Mouse (Mus musculus) frontal cortex, adult 2 months (tissue): ENCODE results near the gene Nop9. TPM values are rescaled to one million over a fixed set of nuclear protein-coding genes. Genes with fewer than 3 reads are reported as not detected.

Experiments
- DNase-seq, 2 experiments: peaks; one replicate each; pipeline ENCODE4 v3.0.0; 2022; ENCODE audit warnings: low spot score in 1 of 2; ENCODE audit errors: extremely low spot score in 1 of 2
- polyA plus RNA-seq: library from polyadenylated mRNA; depleted of rRNA; stranded (reverse); fragments of >200 nt; gene quantifications from 2 replicates; pipeline ENCODE4 v1.2.3, GENCODE M21; 2012; rRNA removed

Gene Nop9
- 8.9 and 9.0 TPM in 2 replicates for polyA plus RNA-seq

DNA sequence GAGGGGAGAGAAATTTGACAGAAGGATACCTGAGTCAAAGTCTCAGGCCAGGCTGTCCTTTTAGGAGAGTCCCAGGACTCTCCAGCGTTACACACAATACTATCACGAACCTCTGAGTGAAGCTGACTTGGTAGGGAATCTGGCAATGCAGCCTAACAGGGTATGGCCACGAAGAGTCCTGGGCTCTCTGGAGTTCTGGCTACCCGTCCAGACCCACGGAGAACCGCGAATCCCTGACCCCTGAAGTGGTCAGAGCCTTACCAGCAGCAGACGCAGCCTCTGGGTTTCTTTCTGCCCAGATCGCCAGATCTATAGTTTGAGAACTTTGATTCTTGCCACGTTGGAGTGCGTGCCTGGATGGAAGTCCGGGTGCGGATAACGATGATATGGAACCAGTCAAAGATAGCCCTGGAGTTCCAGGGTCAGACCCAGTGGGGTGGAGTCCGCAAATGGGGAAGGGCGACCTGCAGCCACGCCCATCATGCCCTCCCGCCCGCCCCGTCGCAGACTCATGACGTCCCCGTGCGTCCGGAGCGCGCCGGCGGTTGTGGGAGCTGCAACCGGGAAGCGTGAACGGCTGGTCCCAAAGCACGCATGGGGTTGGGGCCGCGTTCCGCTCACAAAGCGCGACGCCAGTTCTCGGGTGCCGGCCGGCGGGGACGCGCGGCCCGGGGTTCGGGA is at the start of gene Nop9, which contains the start of gene Dhrs1:
Nop9 (plus strand) TSS at position 514 of the 681 bp plus-strand sequence.
Dhrs1 (minus strand) TSS at position 511 of the 681 bp plus-strand sequence.
- peak; percentile 71 to 88 for DNase-seq

DNA sequence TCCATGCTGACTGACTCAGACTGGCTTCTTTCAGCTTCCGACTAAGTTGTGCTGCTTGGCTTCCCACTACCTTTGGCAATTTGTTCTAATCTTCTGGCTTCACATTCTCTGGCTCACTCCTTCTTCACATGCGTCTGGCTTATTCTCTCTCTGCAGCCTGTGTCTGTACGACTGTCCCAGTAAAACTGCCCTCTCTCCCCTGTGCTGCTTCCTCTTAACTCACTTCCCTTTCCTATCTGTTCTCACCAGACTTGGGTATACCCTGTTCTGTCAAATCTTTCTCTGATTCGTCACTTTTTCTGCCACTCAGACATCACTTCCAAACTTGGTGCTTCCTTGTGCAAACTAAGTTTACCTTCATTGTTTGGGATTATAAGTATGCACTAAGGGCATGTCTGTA is 48.3 kb upstream of the Nop9 start:
- DNase-seq, result no peak

- no peak for DNase-seq
Observed at GRCm38 (mm10) chr14:55701131-55701530, 44.4 kb upstream of the Nop9 start.

DNA sequence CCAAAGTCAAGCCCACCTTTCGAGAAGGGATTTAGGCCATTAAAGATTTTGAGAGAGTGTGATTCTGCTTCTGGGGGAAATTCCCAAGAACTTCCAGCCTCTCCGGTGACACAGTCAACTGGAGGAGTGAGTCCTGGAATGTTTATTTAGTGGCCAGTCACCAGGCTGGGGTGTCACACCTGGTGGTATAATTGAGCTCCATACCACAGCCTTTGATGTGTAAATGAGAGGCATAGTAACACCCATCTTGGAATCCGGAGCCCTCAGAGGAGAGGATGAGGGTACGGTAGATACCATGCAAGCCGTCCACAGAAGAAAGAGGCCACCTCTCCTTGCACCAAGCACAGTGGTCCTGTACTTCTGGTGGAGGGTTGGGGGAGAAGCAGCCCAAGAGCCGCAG is 42.7 kb upstream of the Nop9 start:
- no peak for DNase-seq

DNA sequence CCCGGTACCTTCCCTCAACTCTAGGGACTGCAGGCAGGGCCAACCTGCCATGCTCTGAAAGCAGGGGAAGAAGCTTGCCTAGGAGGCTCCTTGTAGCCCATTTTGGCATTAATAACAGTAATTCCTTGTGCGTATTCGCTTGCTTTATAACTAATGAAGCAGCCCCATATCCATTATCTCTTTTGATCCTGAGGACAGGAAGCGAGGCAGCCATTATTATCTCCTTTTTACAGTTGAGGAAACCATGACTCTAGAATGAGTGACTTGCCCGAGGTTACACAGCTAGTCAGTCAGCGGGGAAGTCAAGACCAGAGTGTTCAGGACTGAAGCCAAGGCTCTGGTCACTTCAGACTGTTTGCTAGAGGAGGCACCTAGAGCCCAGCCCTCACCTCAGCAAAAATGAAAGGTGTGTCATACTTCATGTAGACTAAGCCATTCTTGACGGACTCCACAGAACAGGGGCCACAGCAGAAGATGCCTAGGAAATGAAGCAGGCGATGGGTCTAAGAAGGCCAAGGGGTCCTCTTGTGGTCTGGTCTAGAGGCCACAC is 39.4 kb upstream of the Nop9 start:
- DNase-seq, result no peak

GRCm38 (mm10) chr14:55707397-55707796 is 38.1 kb upstream of the Nop9 start:
- no peak for DNase-seq

GRCm38 (mm10) chr14:55709509-55709908 is 36.0 kb upstream of the Nop9 start:
- DNase-seq, result no peak

DNA sequence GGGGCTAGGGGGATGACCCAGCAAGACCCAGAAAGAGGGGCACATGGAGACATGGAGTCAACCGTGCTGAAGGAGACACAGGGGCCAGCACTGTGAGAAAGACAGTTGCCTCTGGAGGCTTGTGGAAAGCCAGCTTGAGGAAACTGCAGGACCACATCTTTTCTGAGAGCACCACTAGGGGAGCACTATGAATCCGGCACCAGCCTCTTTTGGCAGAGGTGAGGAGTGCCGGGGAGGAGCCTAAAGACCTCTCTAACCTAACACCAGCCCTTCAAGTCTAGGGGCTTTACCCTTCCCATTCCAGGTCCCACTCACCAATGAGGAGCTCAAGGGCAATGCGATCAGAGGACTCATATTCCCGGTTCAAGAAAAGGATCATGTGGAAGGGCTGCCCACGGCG is 33.7 kb upstream of the Nop9 start:
- DNase-seq, result no peak

- DNase-seq, result no peak
Observed at GRCm38 (mm10) chr14:55713007-55713728, 32.3 kb upstream of the Nop9 start.

- no peak for DNase-seq
Observed at GRCm38 (mm10) chr14:55713729-55714122, 31.8 kb upstream of the Nop9 start, which contains the start of gene Tgm1. TSS of gene Tgm1 (minus strand) at chr14:55713926.

DNA sequence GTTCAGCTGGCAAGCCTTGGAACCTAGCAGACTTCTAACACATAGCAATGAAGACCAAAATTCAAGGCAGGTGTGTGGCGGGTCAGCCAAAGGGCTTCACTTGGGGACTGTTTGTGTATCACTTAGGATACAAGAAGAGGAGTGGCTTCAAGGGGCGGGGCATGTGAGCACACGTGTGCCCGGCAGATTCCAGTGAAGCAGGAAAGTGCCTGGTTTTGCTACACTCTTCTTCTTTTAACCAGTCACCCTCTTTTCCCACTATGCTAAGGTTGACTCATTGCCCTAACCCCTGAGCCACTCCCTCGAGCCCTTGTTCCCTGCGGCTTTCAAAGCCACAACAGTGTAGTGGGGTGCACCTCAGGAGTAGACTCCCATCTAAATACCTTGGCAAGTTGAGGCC is 30.6 kb upstream of the Nop9 start:
- no peak for DNase-seq

- no peak for DNase-seq
Observed at GRCm38 (mm10) chr14:55716271-55716670, 29.2 kb upstream of the Nop9 start.

- no peak for DNase-seq
Observed at GRCm38 (mm10) chr14:55716884-55717283, 28.6 kb upstream of the Nop9 start.

DNA sequence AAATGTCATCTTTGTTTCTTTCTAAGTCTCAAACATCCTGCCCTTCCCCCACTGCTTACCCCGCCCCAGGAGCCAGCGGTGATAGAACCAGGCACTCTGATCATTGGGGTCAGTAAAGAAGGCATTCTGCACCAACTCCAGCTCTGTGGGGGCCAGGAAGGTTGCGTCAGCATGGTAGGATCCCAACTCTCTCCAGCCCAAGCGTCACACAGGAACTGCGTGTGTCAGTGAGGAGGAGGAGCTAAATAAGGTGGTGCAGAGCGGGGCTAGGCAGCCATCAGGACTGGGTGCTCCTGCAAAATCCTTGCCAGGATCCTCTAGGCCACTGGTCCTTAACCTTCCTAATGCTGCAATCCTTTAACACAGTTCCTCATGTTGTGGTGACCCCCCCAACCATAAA is 25.8 kb upstream of the Nop9 start:
- DNase-seq, result no peak

- no peak for DNase-seq
Observed at GRCm38 (mm10) chr14:55720666-55721065, 24.8 kb upstream of the Nop9 start.

GRCm38 (mm10) chr14:55721076-55721475 is 24.4 kb upstream of the Nop9 start:
- no peak for DNase-seq

GRCm38 (mm10) chr14:55721700-55722437 is 23.6 kb upstream of the Nop9 start, which contains the start of gene Rabggta:
TSS of gene Rabggta (minus strand) at chr14:55722263.
- peak; percentile 85 to 95 for DNase-seq

GRCm38 (mm10) chr14:55722438-55722945 is 23.0 kb upstream of the Nop9 start:
- no peak for DNase-seq

- no peak for DNase-seq
Observed at GRCm38 (mm10) chr14:55723433-55723832, 22.1 kb upstream of the Nop9 start.

DNA sequence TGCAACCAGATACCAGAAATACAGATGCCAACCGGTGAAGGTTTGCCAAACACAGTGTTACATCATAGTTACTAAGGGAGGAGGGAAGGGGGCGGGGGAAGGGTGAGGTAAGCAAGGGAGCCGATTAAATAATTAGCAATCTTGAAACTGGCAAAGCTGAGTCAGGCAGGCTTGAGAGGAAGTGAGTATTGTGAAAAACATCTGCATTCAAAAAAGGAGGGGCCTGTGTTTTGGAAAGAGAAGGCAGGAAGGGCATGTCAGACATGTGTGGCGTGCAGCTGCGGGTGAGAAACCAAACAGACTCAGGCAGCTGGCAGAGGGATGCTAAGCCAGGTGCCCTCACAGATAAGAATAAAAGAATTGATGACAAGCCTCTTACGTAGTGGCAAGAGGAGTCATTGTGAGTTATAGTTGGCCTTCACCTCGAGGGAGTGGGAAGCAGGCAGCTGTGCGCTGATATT is 21.1 kb upstream of the Nop9 start:
- DNase-seq, result no peak

GRCm38 (mm10) chr14:55726261-55726660 is 19.2 kb upstream of the Nop9 start:
- no peak for DNase-seq
